Mouse (Mus musculus): ENCODE data around the gene Clstn2.

GRCm38 (mm10) chr9:97429885-97430449 lies 603.0 kb downstream of the Clstn2 start:
- TF ChIP-seq POLR2A (IDR thresholded peaks at IDR 0.05; ENCODE audit: borderline replicate concordance, insufficient read depth, low read length) (no peak), CTCF (IDR thresholded peaks at IDR 0.05; ENCODE audit: borderline replicate concordance, insufficient read depth, low read depth, low read length) (no peak)

Data from cerebellum, adult 2 months (tissue).